Mouse (Mus musculus): ENCODE data around the gene P3h4.

P3h4 gene

DNA sequence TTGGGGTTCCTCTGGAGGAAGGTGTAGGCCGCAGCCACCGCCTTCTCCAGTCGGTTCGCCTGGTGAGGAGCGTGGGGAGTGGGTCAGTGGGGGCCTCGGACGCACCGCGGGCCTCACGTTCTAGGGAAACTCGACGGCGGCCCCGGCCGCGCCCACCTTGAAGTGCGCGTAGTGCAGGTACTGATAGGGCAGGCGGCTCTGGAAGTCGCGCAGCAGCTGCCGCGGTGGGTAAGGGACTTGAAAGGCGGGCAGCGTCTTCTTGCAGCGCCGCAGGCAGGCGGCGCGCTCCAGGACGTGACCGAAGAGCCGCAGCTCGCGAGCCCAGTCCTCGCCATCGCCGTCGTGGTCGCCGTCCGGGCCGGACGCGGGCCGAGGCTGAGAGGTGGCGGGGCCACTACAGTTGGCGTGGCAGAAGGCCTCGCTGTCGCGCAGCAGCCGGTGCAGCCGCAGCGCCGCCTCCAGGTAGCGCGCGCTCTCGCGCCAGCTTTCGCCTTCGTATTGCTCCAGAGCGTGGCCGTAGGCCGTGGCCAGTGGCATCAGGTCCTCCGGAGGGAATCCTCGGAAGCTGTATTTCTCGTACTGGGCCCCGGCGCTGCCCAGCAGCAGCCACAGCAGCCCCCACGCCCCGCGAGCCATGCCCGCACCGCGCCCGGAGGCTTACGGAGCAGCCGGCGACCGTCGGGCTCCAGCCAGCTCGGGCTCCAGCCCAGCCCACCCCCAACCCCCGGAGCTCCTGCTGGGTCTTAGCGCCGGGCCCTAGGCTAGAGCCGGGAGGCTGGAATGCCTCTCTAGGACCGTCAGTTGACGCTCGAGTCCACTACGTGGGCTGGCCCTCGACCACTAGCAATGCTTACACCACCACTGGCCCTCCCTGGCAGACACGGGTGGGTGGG lies at the start of gene P3h4:
Gene P3h4, minus strand, starts transcription at position 816 of the 893 bp plus-strand sequence.
- peak; percentile 37 to 44 for DNase-seq (ENCODE audit: low spot score in 2 of 2)

DNA sequence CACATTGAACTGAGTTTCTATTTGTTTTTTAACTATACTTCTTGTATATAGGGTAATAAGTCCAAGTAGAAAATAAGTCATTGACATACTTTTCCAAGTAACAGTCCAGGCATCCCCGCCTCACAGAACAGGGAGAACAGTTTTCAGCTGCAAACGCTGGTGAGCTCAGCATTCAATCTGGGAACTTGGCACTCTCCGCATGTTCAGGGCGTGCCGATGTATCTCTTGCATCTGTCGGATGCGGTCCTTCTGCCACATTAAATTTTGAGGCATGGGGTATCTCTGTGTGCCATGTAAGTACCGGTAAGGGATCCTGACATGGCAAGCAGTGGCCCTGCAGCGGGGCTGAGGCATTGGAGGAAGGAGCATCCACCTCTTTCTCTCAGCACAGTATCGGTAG lies 48.1 kb upstream of the P3h4 start:
- DNase-seq (ENCODE audit: low spot score in 2 of 2), result no peak

GRCm38 (mm10) chr11:100457711-100458110 lies 43.1 kb upstream of the P3h4 start:
- no peak for DNase-seq (ENCODE audit: low spot score in 2 of 2)

DNA sequence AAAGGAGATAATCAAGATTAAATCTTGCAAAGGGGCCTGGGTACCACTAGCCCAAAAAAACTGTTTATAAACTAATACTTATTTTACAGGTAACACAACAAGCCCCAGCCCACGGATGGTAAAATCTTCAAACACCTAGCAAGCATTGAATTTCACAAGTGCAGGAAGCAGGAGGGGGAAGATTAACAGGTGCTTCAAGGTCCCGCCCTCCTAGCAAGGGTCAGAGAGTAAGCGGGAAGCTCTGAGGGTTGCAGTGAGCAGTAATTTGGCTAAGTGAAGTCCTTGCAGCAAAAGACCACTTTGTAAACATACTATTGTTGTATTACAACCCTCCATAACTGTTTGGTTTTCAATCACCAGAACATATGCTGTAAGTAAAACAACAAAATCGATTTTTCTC lies 42.6 kb upstream of the P3h4 start:
- DNase-seq (ENCODE audit: low spot score in 2 of 2), result no peak

- DNase-seq (ENCODE audit: low spot score in 2 of 2), result no peak
Measured at GRCm38 (mm10) chr11:100442625-100443024, 28.0 kb upstream of the P3h4 start.

GRCm38 (mm10) chr11:100441797-100442196 lies 27.2 kb upstream of the P3h4 start, which contains the start of the genes Nt5c3b and Klhl10:
Gene Nt5c3b, minus strand, starts transcription at chr11:100441808.
Gene Klhl10, plus strand, starts transcription at chr11:100441917.
- no peak for DNase-seq (ENCODE audit: low spot score in 2 of 2)

- DNase-seq (ENCODE audit: low spot score in 2 of 2), result peak; percentile 82
Measured at GRCm38 (mm10) chr11:100440691-100441522, 26.3 kb upstream of the P3h4 start.

DNA sequence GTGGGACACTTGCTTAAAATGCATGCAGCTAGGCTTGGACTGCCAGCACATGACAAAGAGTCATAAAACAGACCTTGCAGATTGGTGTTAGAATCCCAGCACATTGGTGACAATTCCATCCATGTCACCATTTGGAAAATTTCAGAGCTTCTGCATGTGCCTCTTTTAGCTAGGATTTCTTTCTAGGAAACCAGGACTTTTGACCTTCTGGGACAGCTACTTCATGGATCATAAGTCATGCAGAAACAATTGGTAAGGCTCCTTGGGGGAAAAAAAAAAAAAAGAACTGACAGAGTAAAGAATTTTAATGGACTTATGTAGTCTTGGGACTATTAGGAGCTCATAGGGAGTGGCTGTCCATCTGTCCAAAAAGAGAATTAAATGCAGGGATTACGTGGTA lies 23.3 kb upstream of the P3h4 start:
- no peak for DNase-seq (ENCODE audit: low spot score in 2 of 2)

- DNase-seq (ENCODE audit: low spot score in 2 of 2), result no peak
Measured at GRCm38 (mm10) chr11:100435678-100436246, 21.1 kb upstream of the P3h4 start.

GRCm38 (mm10) chr11:100432002-100432401 lies 17.4 kb upstream of the P3h4 start:
- no peak for DNase-seq (ENCODE audit: low spot score in 2 of 2)

GRCm38 (mm10) chr11:100430052-100430451 lies 15.4 kb upstream of the P3h4 start:
- DNase-seq (ENCODE audit: low spot score in 2 of 2), result no peak

- no peak for DNase-seq (ENCODE audit: low spot score in 2 of 2)
Measured at GRCm38 (mm10) chr11:100428612-100429199, 14.1 kb upstream of the P3h4 start.

- no peak for DNase-seq (ENCODE audit: low spot score in 2 of 2)
Measured at GRCm38 (mm10) chr11:100426820-100427219, 12.2 kb upstream of the P3h4 start.

GRCm38 (mm10) chr11:100425851-100426250 lies 11.2 kb upstream of the P3h4 start:
- DNase-seq (ENCODE audit: low spot score in 2 of 2), result peak; percentile 55 to 62

DNA sequence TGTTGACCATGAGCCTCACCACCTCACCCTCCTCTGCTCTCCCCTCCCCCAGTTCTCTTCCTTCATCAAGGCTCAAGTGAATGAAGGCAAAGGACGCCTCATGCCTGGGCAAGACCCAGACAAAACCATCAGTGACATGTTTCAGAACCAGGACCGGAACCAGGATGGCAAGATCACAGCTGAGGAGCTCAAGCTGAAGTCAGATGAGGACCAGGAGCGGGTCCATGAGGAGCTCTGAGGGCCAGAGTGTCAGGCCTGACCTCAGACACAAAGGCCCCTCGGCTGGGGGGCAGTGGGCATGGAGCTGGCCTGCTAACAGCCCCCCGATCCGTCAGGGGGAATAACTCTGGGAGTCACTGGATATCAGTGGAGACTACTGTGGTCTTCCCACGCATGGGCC lies 9.2 kb upstream of the P3h4 start:
- DNase-seq (ENCODE audit: low spot score in 2 of 2), result no peak

- no peak for DNase-seq (ENCODE audit: low spot score in 2 of 2)
Measured at GRCm38 (mm10) chr11:100421537-100421936, 6.9 kb upstream of the P3h4 start.

DNA sequence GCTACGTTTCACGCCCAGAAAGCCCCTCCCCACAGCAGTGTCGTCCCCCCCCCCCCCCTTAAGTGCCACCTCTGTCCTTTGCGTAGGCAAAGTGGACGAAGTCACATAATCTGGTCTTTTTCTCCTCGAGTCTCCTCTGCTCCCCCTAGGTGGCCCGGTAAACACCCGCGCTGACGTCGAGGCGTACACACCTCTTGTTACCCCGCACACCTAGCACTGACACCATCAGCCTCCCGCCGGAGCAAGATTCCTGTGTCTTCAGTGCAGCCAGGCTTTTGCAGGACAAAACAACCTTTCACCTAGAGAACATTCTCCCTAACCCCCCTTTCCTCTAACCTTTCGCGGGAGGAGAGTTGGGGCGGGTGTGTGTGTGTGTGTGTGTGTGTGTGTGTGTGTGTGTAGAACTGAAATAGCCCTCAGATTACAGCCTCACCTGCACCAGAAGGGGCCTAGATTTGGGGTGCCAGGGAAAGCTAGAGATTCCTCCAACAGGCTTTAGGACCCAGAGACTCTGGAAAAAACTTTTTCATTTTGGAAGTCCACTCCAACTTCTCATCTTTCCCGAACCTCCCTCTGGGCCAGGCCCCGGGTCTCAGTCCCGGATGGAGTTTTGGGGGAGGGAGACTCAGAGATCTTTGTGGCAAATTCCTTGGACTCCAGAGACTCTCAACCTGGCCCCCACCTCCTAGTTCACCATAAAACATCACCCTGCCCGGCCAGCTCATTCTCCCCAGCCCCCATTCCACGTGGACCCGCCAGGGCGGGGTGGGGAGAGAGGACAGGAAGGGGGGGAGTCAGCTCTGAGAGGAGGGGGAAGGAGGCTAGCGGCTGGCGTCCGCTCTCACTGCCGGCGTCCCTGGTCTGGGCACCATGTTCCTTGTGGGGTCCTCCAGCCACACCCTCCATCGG lies 532 bp upstream of the P3h4 start, which contains the start of gene Fkbp10:
Gene Fkbp10, plus strand, starts transcription at position 784 of the 909 bp plus-strand sequence.
- no peak for DNase-seq (ENCODE audit: low spot score in 2 of 2)

DNA sequence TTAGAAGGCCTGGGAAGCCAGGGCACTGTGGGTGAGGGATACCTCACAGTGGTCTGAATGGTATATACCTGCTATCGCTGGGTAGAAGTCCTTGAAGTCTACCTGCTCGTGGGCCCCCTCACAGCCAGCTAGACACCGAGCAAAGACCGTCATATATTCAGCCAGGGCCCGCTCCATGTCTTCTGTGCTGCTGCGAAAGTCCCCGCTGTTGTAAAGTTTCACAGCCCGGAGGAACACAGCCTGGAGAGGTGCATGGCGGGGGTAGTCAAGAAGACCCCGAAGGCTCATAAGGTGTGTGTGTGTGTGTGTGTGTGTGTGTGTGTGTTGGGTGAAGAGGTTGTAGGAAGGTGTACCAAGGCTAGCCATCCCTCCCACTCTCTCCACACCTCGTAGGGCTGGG lies 1.1 kb downstream of the P3h4 start:
- no peak for DNase-seq (ENCODE audit: low spot score in 2 of 2)

DNA sequence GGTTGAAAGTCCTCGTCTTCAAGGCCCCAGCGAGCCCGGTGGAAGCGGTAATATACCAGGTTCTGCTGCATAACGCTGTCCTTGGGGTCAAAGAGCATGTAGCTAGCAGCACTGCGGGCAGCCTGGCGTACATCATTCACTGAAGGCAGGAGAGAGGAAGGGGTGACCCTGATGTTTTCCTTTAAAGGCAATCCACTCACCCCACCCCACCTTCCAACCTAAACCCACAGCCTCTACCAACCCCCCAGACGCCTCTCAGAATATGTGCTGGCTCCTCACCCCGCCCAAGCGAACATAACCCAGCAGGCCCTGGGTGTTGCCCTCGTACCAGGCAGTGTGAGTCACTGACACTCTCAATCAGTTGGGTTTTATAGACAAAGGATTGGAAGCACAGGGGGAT lies 2.9 kb downstream of the P3h4 start:
- no peak for DNase-seq (ENCODE audit: low spot score in 2 of 2)

DNA sequence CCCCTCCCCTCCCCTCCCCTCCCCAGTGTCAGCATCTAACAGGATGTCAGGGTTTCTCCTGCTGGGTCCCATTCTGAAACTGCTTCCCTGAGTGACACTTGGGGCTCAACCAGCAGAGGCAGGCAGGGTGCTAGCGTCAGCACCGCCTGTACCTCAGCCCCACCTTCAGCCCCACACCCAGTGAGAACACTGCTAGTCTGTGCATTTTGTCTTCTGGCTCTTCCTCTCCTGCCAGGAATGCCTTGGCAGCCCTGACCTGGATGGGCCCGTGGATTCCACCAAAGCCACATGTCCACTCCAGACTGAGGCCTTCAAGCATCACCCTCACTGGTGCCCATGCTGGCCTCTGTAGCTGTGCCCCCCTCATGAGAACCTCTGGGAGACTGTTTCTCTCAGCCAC lies 5.0 kb downstream of the P3h4 start:
- no peak for DNase-seq (ENCODE audit: low spot score in 2 of 2)

Data from spleen, postnatal 36 days (tissue).